Mouse (Mus musculus): ENCODE results near the gene B4galnt2.
"Not testable (repeated sequence)": the region's sequence is repeated elsewhere in the genome, so short reads cannot be mapped to it uniquely, and the experiment has no call there.

GRCm38 (mm10) chr11:95932168-95932567 lies 17.5 kb upstream of the B4galnt2 start:
- TF ChIP-seq POLR2A (IDR thresholded peaks at IDR 0.05; ENCODE audit: control insufficient read depth in 1 of 2, insufficient read depth in 1 of 2, low read depth in 1 of 2, low read length in 2 of 2, poor library complexity in 1 of 2); MAX (IDR thresholded peaks at IDR 0.05; ENCODE audit: low read length); E2F4 (IDR thresholded peaks at IDR 0.05; ENCODE audit: borderline replicate concordance, low read depth, low read length); SIN3A (IDR thresholded peaks at IDR 0.05; ENCODE audit: low read length); ZNF384 (IDR thresholded peaks at IDR 0.05; ENCODE audit: low read depth, low read length); USF2 (IDR thresholded peaks at IDR 0.05; ENCODE audit: borderline replicate concordance in 1 of 2, insufficient read depth in 1 of 2, low read depth in 1 of 2, low read length in 2 of 2); EP300 (IDR thresholded peaks at IDR 0.05; ENCODE audit: low read depth in 1 of 2, low read length in 2 of 2); RCOR1 (IDR thresholded peaks at IDR 0.05; ENCODE audit: low read depth, low read length); JUND (IDR thresholded peaks at IDR 0.05; ENCODE audit: low read depth, low read length): not testable (repeated sequence)

Data from MEL (cell line).